Mouse (Mus musculus) left cerebral cortex, adult 2 months (tissue): ENCODE measurements around the gene Olfr1170. TPM values are rescaled to one million over a fixed set of nuclear protein-coding genes. Genes with fewer than 3 reads are reported as not detected.

ENCODE experiments used
- DNase-seq, 2 experiments: peaks; one replicate each; pipeline ENCODE4 v3.0.0; 2021 to 2022; ENCODE audit warnings: low spot score in 2 of 2, mixed read lengths in 1 of 2; ENCODE audit errors: extremely low spot score in 1 of 2
- H3K27ac ChIP-seq: fragments of 200-600 bp; 2 replicates; pipeline ENCODE4 v1.8.1; 2022
- H3K4me3 ChIP-seq: fragments of 200-600 bp; 2 replicates; pipeline ENCODE4 v1.8.1; 2022
- CTCF ChIP-seq: fragments of 200-600 bp; IDR thresholded peaks from 2 replicates; pipeline ENCODE4 v1.8.1; 2022; ENCODE audit warnings: antibody characterized with exemption, mild to moderate bottlenecking, moderate library complexity
- intact Hi-C: fragments of 180-260 bp; cut with DNase I; formaldehyde crosslinking; loops from one replicate; pipeline ENCODE4 v1.15.1; 2025
- long read RNA-seq, 2 experiments: library from polyadenylated mRNA; stranded (forward); transcript quantifications; one replicate each; pipeline ENCODE4 v2.0.0; 2021; ENCODE audit warnings: borderline mapping rate in 2 of 2
- total RNA-seq, 2 experiments: library from RNA; stranded (reverse); gene quantifications; 2 replicates each; pipeline ENCODE4 v1.2.3; 2021

The Olfr1170 gene
- not detected for total RNA-seq
- long read RNA-seq, experiment 1 = 0 reads
- long read RNA-seq, experiment 2 = 0 reads

DNA sequence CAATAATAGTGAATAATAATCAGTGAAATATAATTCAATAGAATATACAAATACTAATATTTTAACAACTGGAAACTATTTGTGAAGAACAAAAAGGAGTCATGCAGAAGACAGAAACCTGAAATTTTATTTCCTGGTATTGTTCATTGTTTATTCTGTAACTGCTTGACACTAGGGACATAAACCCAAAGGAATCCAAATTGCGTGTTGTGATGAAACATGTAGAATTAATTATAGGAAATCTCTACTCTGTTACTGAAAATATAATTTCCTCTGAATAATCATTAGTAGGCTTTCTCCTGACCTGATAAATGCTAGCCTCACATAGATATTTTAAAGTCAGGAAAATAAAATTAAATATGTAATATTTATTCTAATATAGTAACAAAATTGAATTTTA is at the start of gene Olfr1170:
Gene Olfr1170, minus strand, starts transcription at position 101 of the 400 bp plus-strand sequence.
- intact Hi-C loops = no loop called here
- no peak for DNase-seq
- no peak within 1 kb of the TSS for H3K27ac ChIP-seq
- TF ChIP-seq CTCF = no peak
- no peak within 1 kb of the TSS for H3K4me3 ChIP-seq

DNA sequence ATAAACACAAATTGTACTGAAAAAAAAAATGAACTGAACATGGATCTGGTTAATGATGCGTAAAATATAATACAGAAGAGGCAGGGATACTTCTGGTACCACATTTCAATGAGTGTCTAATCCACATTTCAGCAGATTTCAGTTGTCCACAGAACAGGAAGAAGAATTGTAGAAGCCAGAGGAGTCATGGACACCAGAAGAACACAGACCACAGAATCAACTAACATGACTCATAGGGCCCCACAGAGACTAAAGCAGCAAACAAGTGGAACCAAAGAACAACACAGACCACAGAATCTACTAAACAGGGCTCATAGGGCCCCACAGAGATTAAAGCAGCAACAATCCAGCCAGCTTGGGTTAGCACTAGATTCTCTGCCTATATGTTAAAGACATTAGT is 7.3 kb downstream of the Olfr1170 start:
- DNase-seq = no peak
- no peak for TF ChIP-seq CTCF
- Histone ChIP-seq H3K4me3 (no peak overlapping the region), H3K27ac (no peak overlapping the region)
- intact Hi-C loops = no loop called here

DNA sequence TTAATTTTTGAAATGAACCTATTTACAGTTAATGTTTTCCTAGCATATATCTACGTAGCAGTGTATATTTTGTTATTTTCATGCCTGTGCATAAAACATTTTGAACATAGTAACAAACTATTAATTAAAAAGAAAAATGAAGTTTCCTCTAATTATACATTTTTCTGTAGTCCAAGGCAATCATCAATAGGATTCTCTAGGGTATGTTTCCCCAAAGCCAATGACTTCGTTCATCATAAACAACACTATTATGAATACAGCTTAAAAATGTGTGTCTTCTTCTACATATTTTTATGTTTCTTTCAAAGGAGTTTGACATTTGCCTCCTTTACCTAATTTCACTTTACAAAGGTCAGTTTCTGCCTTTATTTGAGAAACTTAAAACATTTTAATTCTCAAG is 46.6 kb downstream of the Olfr1170 start, which contains the start of gene Olfr1168:
Gene Olfr1168, plus strand, starts transcription at position 301 of the 400 bp plus-strand sequence.
- DNase-seq = no peak
- Histone ChIP-seq H3K4me3 (no peak within 1 kb of the TSS), H3K27ac (no peak within 1 kb of the TSS)
- intact Hi-C loops = no loop called here
- TF ChIP-seq CTCF = no peak

Other genes starting within 250 kb of the Olfr1170 start
- not detected for gene Olfr1158, start 238.2 kb downstream of the Olfr1170 start, total RNA-seq
- not detected for gene Olfr1160, start 220.1 kb downstream of the Olfr1170 start, total RNA-seq
- gene Olfr1161, start 205.6 kb downstream of the Olfr1170 start, total RNA-seq = not detected
- not detected for gene Olfr73, start 190.6 kb downstream of the Olfr1170 start, total RNA-seq
- not detected for gene Olfr1162, start 177.2 kb downstream of the Olfr1170 start, total RNA-seq
- gene Olfr1163, start 156.5 kb downstream of the Olfr1170 start, total RNA-seq = not detected
- gene Olfr1164, start 134.4 kb downstream of the Olfr1170 start, total RNA-seq = not detected
- gene Olfr1166, start 100.1 kb downstream of the Olfr1170 start, total RNA-seq = not detected
- not detected for gene Olfr1167, start 73.1 kb downstream of the Olfr1170 start, total RNA-seq
- not detected for gene Olfr1168, start 46.5 kb downstream of the Olfr1170 start, total RNA-seq
- gene Olfr1173, start 51.5 kb upstream of the Olfr1170 start, total RNA-seq = under 1 TPM in 1 of 2 experiments, not detected in 1; 0.07 TPM
- not detected for gene Olfr1174-ps, start 86.8 kb upstream of the Olfr1170 start, total RNA-seq
- gene Olfr1175-ps, start 98.9 kb upstream of the Olfr1170 start, total RNA-seq = not detected
- gene Olfr1176, start 108.4 kb upstream of the Olfr1170 start, total RNA-seq = not detected
- not detected for gene Olfr1177-ps, start 118.2 kb upstream of the Olfr1170 start, total RNA-seq
- gene Olfr1178, start 158.7 kb upstream of the Olfr1170 start, total RNA-seq = not detected
- not detected for gene Olfr1179, start 178.1 kb upstream of the Olfr1170 start, total RNA-seq
- not detected for gene Olfr1180, start 190.8 kb upstream of the Olfr1170 start, total RNA-seq
- gene Olfr1181, start 197.8 kb upstream of the Olfr1170 start, total RNA-seq = not detected
- gene Gm13757, start 220.8 kb upstream of the Olfr1170 start, total RNA-seq = not detected
- not detected for gene Olfr1183, start 226.5 kb upstream of the Olfr1170 start, total RNA-seq